Mouse (Mus musculus): ENCODE data around the gene Cbl. TPM values are rescaled to one million over a fixed set of nuclear protein-coding genes. Genes with fewer than 3 reads are reported as not detected.
A peak's percentile ranks its signal among the peaks of the same experiment; 100 is the strongest.

Gene Cbl
- polyA plus RNA-seq, 1 experiment from 2014 or later, result 5.8 TPM

GRCm38 (mm10) chr9:44134101-44134850 is 99.6 kb downstream of the Cbl start, which contains the start of gene Mcam:
Gene Mcam, plus strand, starts transcription at chr9:44134469.
- Histone ChIP-seq H3K27ac (ENCODE audit: low read depth, low read length) (peak within 1 kb of the TSS; percentile 73), H3K9ac (ENCODE audit: low read depth, low read length) (peak within 1 kb of the TSS; percentile 66), H3K9me3 (ENCODE audit: control insufficient read depth) (no peaks in the 10 kb centered on the region), H3K4me2 (replicated peaks; ENCODE audit: low read depth) (peak within 1 kb of the TSS; percentile 86), H3K4me1 (replicated peaks; ENCODE audit: control insufficient read depth, insufficient read depth, low read length) (no peaks in the 10 kb centered on the region), H3K4me3 (ENCODE audit: low read depth, low read length) (peak within 1 kb of the TSS; percentile 65), H3K36me3 (ENCODE audit: control insufficient read depth, insufficient read depth) (peaks cover 6% of the 10 kb centered on the region; the same call in 1 of the 2 replicates), H3K27me3 (replicated peaks; ENCODE audit: control insufficient read depth, insufficient read depth, low read length) (peaks cover 29% of the 10 kb centered on the region)
- TF ChIP-seq CTCF (IDR thresholded peaks at IDR 0.05; ENCODE audit: low read depth), result no peak
- WGBS, result 2% methylated on average over 43 of the region's 55 CpGs
- no peak for ATAC-seq

DNA sequence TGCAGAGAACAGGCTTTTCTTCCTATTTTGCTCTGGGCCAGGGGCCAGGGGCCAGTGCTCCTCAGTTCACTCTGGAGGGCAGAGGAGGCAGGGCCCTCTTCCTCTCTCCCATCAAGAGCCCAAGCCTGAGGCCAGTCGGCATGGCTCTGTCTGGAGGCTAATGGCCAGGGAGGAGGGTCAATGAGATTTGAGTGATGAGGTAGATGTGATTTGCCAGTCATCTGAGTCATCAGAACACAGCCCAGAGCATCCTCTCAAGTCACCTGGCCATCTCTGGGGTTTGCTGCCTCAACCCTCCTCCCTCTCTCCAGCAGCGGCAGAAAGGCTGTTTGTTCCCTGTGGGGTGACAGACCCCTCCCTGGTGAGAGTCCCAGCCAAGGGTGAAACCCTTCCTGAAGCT is 100.6 kb downstream of the Cbl start:
- Histone ChIP-seq H3K27me3 (replicated peaks; ENCODE audit: control insufficient read depth, insufficient read depth, low read length) (peaks cover 29% of the 10 kb centered on the region), H3K9me3 (ENCODE audit: control insufficient read depth) (no peaks in the 10 kb centered on the region), H3K9ac (ENCODE audit: low read depth, low read length) (0 out of 2 replicates have a peak overlapping the region, but pooled peaks have one; percentile 66), H3K36me3 (ENCODE audit: control insufficient read depth, insufficient read depth) (no peaks in the 10 kb centered on the region; the same call in 1 of the 2 replicates), H3K4me1 (replicated peaks; ENCODE audit: control insufficient read depth, insufficient read depth, low read length) (no peaks in the 10 kb centered on the region), H3K27ac (ENCODE audit: low read depth, low read length) (peak overlapping the region; percentile 73; the same call in 1 of the 2 replicates), H3K4me2 (replicated peaks; ENCODE audit: low read depth) (peak overlapping the region; percentile 86), H3K4me3 (ENCODE audit: low read depth, low read length) (peak overlapping the region; percentile 65; the same call in 1 of the 2 replicates)
- no peak for TF ChIP-seq CTCF (IDR thresholded peaks at IDR 0.05; ENCODE audit: low read depth)
- ATAC-seq, result no peak
- WGBS, result 31% methylated on average over 2 of the region's 2 CpGs

- ATAC-seq, result no peak
- Histone ChIP-seq H3K27me3 (replicated peaks; ENCODE audit: control insufficient read depth, insufficient read depth, low read length) (peaks cover 29% of the 10 kb centered on the region), H3K4me3 (ENCODE audit: low read depth, low read length) (no peak overlapping the region), H3K27ac (ENCODE audit: low read depth, low read length) (no peak overlapping the region), H3K4me1 (replicated peaks; ENCODE audit: control insufficient read depth, insufficient read depth, low read length) (no peaks in the 10 kb centered on the region), H3K9me3 (ENCODE audit: control insufficient read depth) (no peaks in the 10 kb centered on the region), H3K4me2 (replicated peaks; ENCODE audit: low read depth) (no peak overlapping the region), H3K36me3 (ENCODE audit: control insufficient read depth, insufficient read depth) (no peaks in the 10 kb centered on the region; the same call in 1 of the 2 replicates), H3K9ac (ENCODE audit: low read depth, low read length) (no peak overlapping the region)
- 65% methylated on average over 5 of the region's 5 CpGs for WGBS
- no peak for TF ChIP-seq CTCF (IDR thresholded peaks at IDR 0.05; ENCODE audit: low read depth)
Measured at GRCm38 (mm10) chr9:44132200-44132599, 101.6 kb downstream of the Cbl start.

GRCm38 (mm10) chr9:44131276-44131590 is 102.6 kb downstream of the Cbl start:
- no peak overlapping the region for H3K4me3 ChIP-seq (ENCODE audit: low read depth, low read length)
- no peak overlapping the region for H3K9ac ChIP-seq (ENCODE audit: low read depth, low read length)
- no peaks in the 10 kb centered on the region for H3K9me3 ChIP-seq (ENCODE audit: control insufficient read depth)
- 0 out of 2 replicates have a peak, but pooled peaks cover 2% of the 10 kb centered on the region for H3K4me1 ChIP-seq (replicated peaks; ENCODE audit: control insufficient read depth, insufficient read depth, low read length)
- H3K36me3 ChIP-seq (ENCODE audit: control insufficient read depth, insufficient read depth), result no peaks in the 10 kb centered on the region; the same call in 1 of the 2 replicates
- WGBS, result 51% methylated on average over 7 of the region's 7 CpGs
- H3K4me2 ChIP-seq (replicated peaks; ENCODE audit: low read depth), result no peak overlapping the region
- no peak for TF ChIP-seq CTCF (IDR thresholded peaks at IDR 0.05; ENCODE audit: low read depth)
- H3K27me3 ChIP-seq (replicated peaks; ENCODE audit: control insufficient read depth, insufficient read depth, low read length), result peaks cover 27% of the 10 kb centered on the region
- H3K27ac ChIP-seq (ENCODE audit: low read depth, low read length), result peak overlapping the region; percentile 66; the same call in 1 of the 2 replicates
- ATAC-seq, result no peak

DNA sequence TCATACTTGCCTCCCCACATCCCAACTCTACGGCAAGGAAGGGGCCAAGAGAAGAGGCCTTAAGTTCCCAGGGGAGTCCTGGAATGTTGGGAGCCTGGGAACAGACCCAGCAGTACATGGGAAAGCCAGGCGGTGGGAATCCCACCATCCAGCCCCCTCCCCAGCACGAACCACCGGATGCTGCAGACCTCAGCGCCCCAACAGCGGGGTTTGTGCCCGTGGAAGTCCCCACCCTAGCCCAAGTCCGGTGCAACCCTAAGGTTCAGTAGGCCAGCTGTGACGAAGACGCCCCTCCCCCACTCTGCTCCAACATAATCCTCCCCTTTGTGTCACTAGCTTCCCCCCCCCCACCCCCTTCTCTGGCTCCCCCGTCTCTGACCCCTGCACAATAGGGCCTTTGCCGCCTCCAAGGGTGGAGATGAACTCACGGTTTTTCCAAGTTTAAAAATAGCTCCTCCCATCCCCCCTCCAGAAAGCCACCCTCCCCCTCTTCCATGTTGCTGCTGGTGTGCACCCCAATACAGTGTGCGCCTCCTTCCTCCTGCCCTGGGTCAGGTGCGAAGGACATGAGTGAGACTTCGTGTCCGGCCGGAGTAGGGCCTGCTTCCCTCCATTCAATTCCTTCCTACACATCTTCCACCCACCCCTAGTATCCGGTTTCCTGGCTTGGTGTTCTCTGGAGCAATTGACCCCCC is 103.1 kb downstream of the Cbl start:
- Histone ChIP-seq H3K36me3 (ENCODE audit: control insufficient read depth, insufficient read depth) (no peaks in the 10 kb centered on the region), H3K4me3 (ENCODE audit: low read depth, low read length) (peak overlapping the region; percentile 39), H3K27ac (ENCODE audit: low read depth, low read length) (peak overlapping the region; percentile 66), H3K9ac (ENCODE audit: low read depth, low read length) (no peak overlapping the region), H3K9me3 (ENCODE audit: control insufficient read depth) (no peaks in the 10 kb centered on the region), H3K4me1 (replicated peaks; ENCODE audit: control insufficient read depth, insufficient read depth, low read length) (0 out of 2 replicates have a peak, but pooled peaks cover 4% of the 10 kb centered on the region), H3K4me2 (replicated peaks; ENCODE audit: low read depth) (peak overlapping the region; percentile 62), H3K27me3 (replicated peaks; ENCODE audit: control insufficient read depth, insufficient read depth, low read length) (peaks cover 24% of the 10 kb centered on the region)
- no peak for TF ChIP-seq CTCF (IDR thresholded peaks at IDR 0.05; ENCODE audit: low read depth)
- 31% methylated on average over 19 of the region's 19 CpGs for WGBS
- peak; percentile 12; the same call in 1 of the 2 replicates for ATAC-seq

DNA sequence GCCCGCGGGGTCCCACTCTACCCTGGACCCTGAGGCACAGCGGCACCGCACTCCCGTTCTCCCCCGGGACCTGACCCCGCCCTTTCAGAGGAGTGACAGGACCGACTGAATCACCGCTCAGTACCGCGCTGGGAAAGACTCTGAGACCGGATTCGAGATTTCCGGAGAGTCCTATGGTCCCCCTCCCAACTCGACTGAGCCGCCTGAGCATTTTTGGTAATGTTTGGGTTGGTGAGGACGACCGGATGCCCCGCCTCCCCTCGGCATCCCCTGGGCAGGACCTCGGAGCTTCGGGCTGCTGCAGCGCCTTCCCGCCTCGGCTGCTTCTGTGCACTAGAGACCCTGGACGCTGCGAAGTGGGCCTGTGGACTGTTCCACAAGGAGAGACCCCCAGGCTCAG is 103.8 kb downstream of the Cbl start:
- Histone ChIP-seq H3K4me2 (replicated peaks; ENCODE audit: low read depth) (peak overlapping the region; percentile 62), H3K27ac (ENCODE audit: low read depth, low read length) (peak overlapping the region; percentile 66)

More for the DNA sequence above, 103.8 kb downstream of the Cbl start:
- 0 out of 2 replicates have a peak, but pooled peaks cover 4% of the 10 kb centered on the region for H3K4me1 ChIP-seq (replicated peaks; ENCODE audit: control insufficient read depth, insufficient read depth, low read length)
- TF ChIP-seq CTCF (IDR thresholded peaks at IDR 0.05; ENCODE audit: low read depth), result 0 out of 2 replicates have a peak, but pooled peaks have one; percentile 1
- WGBS, result under 1% methylated on average over 27 of the region's 27 CpGs
- peak overlapping the region; percentile 23 for H3K9ac ChIP-seq (ENCODE audit: low read depth, low read length)
- no peaks in the 10 kb centered on the region for H3K36me3 ChIP-seq (ENCODE audit: control insufficient read depth, insufficient read depth)
- peaks cover 22% of the 10 kb centered on the region for H3K27me3 ChIP-seq (replicated peaks; ENCODE audit: control insufficient read depth, insufficient read depth, low read length)
- ATAC-seq, result peak; percentile 53
- peak overlapping the region; percentile 39 for H3K4me3 ChIP-seq (ENCODE audit: low read depth, low read length)
- no peaks in the 10 kb centered on the region for H3K9me3 ChIP-seq (ENCODE audit: control insufficient read depth)

All from intestine, postnatal 0 days (tissue).